Mouse (Mus musculus) intestine, embryonic 14.5 days (tissue): ENCODE data around the gene Lgmn. TPM values are rescaled to one million over a fixed set of nuclear protein-coding genes. Genes with fewer than 3 reads are reported as not detected.

Experiments used
- ATAC-seq: fragments of 200-750 bp; cut with Nextera tagmentation; replicated peaks from 2 replicates; pipeline ENCODE4 v1.8.0; 2017; ENCODE audit warnings: low read depth, moderate number of reproducible peaks, moderate TSS enrichment, moderate library complexity; ENCODE audit not compliant: low FRiP score, low TSS enrichment
- DNase-seq: peaks from one replicate; pipeline ENCODE4 v3.0.0-alpha.2; 2018; ENCODE audit warnings: low spot score
- H3K27ac ChIP-seq: fragments of 300-500 bp; sonication (generic); 2 replicates; pipeline ENCODE4 v1.5.1; 2014; ENCODE audit warnings: low read depth, mild to moderate bottlenecking, control low read depth
- H3K27me3 ChIP-seq: fragments of 300-500 bp; sonication (generic); replicated peaks from 2 replicates; pipeline ENCODE4 v1.6.1; 2014; ENCODE audit warnings: low read length, control low read depth; ENCODE audit not compliant: control insufficient read depth, insufficient read depth
- H3K36me3 ChIP-seq: fragments of 300-500 bp; sonication (generic); 2 replicates; pipeline ENCODE4 v1.6.1; 2014; ENCODE audit warnings: low read length, control low read depth; ENCODE audit not compliant: control insufficient read depth, insufficient read depth
- H3K4me1 ChIP-seq: fragments of 300-500 bp; sonication (generic); replicated peaks from 2 replicates; pipeline ENCODE4 v1.6.1; 2014; ENCODE audit warnings: low read length, control low read depth, mixed read lengths; ENCODE audit not compliant: control insufficient read depth, insufficient read depth
- H3K4me2 ChIP-seq: fragments of 300-500 bp; sonication (generic); 2 replicates; pipeline ENCODE4 v1.6.1; 2014; ENCODE audit warnings: low read length
- H3K4me3 ChIP-seq: fragments of 300-500 bp; sonication (generic); 2 replicates; pipeline ENCODE4 v1.5.1; 2014; ENCODE audit warnings: low read depth, low read length, control low read depth, mixed read lengths
- H3K9ac ChIP-seq: fragments of 300-500 bp; sonication (generic); 2 replicates; pipeline ENCODE4 v1.6.1; 2014; ENCODE audit warnings: mild to moderate bottlenecking, low read length
- H3K9me3 ChIP-seq: fragments of 300-500 bp; sonication (generic); 2 replicates; pipeline ENCODE4 v1.6.1; 2016; ENCODE audit warnings: low read length, control low read depth; ENCODE audit not compliant: control insufficient read depth
- WGBS: fragments of 180-500 bp; shearing (Covaris S2); extraction: QIAGEN DNeasy Blood & Tissue Kit; methylation state at CpG from one replicate; pipeline ENCODE4 v1.1.7; 2014; 5-methylcytosine and 5-hydroxymethylcytosine counted together
- polyA plus RNA-seq: library from polyadenylated mRNA; unstranded; fragments of >200 nt; fragmentation: Nextera tagmentation; extraction: Ambion mirVana; gene quantifications from 2 replicates; pipeline ENCODE4 v1.2.1, GENCODE M21; 2014

Gene Lgmn
- polyA plus RNA-seq, 1 experiment from 2014 or later, result 79.6 TPM

DNA sequence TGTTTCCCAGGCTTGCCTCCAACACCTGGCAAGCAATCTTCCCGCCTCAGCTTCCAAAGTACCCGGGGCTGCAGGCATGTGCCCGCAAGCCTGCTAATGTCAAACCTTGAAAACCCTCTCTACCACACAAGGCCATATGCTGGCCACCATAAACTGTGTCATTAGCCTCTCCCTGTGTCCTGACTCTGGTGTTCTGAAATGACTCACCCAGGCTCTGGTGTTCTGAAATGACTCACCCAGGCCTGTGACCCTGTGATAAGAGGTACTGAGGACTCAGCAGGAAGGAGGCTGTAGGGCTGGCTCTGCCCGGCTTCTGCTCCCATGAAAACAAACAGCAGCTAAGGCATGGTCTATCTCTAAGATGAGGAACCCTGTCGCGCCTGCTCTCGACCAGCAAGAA, 13.3 kb downstream of the Lgmn start:
- 94% methylated on average over 7 of the region's 7 CpGs for WGBS
- Histone ChIP-seq H3K36me3 (0 out of 2 replicates have a peak, but pooled peaks cover 4% of the 10 kb centered on the region), H3K4me2 (no peak overlapping the region), H3K27ac (no peak overlapping the region), H3K9me3 (no peaks in the 10 kb centered on the region), H3K27me3 (no peaks in the 10 kb centered on the region), H3K4me1 (no peaks in the 10 kb centered on the region), H3K9ac (no peak overlapping the region), H3K4me3 (no peak overlapping the region)
- DNase-seq (no peak), ATAC-seq (no peak)

- Histone ChIP-seq H3K4me3 (no peak overlapping the region), H3K36me3 (0 out of 2 replicates have a peak, but pooled peaks cover 4% of the 10 kb centered on the region), H3K27ac (no peak overlapping the region), H3K27me3 (no peaks in the 10 kb centered on the region), H3K9ac (no peak overlapping the region), H3K4me2 (no peak overlapping the region), H3K9me3 (no peaks in the 10 kb centered on the region), H3K4me1 (no peaks in the 10 kb centered on the region)
- DNase-seq, result no peak
- ATAC-seq, result no peak
- WGBS, result 80% methylated on average over 4 of the region's 4 CpGs
Measured at GRCm38 (mm10) chr12:102425048-102425578, 14.5 kb downstream of the Lgmn start.

DNA sequence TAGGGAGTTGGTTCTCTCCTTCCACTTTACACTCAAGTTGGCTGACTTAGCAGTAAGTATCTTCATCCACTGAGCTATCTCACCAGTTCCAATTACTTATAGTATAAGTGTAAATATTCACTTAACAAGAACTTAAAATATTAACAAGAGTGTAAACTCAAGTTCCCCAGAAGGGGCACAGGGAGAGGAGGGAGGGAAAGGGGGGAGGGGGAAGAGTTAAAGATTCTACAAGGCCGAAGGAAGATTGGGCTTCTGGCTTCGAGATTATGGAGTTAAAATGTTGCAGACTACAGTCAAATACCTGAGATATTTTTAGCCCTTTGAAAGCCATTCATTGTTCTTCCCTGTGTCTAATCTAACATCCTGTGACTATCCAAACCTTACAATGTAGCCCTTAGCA, 15.2 kb downstream of the Lgmn start:
- Histone ChIP-seq H3K4me3 (no peak overlapping the region), H3K9ac (no peak overlapping the region), H3K27me3 (no peaks in the 10 kb centered on the region), H3K9me3 (no peaks in the 10 kb centered on the region), H3K4me2 (no peak overlapping the region), H3K36me3 (0 out of 2 replicates have a peak, but pooled peaks cover 4% of the 10 kb centered on the region), H3K27ac (no peak overlapping the region), H3K4me1 (no peaks in the 10 kb centered on the region)
- WGBS, result 46% methylated on average over 2 of the region's 2 CpGs
- no peak for DNase-seq
- ATAC-seq, result no peak

GRCm38 (mm10) chr12:102423625-102424024, 16.0 kb downstream of the Lgmn start:
- Histone ChIP-seq H3K4me3 (no peak overlapping the region), H3K4me2 (no peak overlapping the region), H3K4me1 (no peaks in the 10 kb centered on the region), H3K36me3 (0 out of 2 replicates have a peak, but pooled peaks cover 4% of the 10 kb centered on the region), H3K27me3 (no peaks in the 10 kb centered on the region), H3K9me3 (no peaks in the 10 kb centered on the region), H3K27ac (no peak overlapping the region), H3K9ac (no peak overlapping the region)
- ATAC-seq (no peak), DNase-seq (no peak)
- WGBS, result 91% methylated on average over 8 of the region's 8 CpGs

DNA sequence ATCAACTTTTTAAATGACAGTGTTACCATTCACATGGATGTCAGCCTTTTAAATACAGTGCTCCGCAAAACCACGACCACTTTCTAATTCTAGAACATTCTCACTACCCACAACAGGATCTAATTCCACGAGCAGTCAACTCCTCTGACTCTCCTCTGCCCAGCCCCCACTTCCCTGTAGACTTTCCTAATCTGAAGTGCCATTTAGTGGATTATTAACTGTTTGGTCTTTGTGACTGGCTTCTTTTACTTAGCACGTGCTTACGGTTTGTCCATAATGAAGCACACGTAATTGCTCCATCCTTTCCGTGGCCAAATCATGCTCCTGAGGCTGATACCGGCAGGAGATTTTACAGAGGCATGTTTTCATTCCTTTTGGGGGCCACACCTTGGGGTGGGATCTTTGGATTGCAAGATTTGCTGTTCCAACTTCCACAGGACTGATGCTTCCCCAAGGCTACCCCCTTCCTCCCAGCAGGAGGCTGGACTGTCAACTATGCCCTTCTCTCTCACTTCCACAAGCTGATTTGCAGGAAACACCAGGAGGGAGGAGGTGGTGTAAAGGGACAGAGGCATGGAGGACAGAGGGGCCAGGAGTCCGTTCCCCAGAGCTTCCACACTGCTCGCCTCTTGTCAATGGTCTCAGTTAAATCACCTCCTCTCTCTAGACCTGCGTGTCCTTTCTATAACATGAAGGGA, 16.8 kb downstream of the Lgmn start:
- DNase-seq, result no peak
- no peak for ATAC-seq
- Histone ChIP-seq H3K36me3 (0 out of 2 replicates have a peak, but pooled peaks cover 4% of the 10 kb centered on the region), H3K4me3 (no peak overlapping the region), H3K4me2 (no peak overlapping the region), H3K9me3 (no peaks in the 10 kb centered on the region), H3K4me1 (no peaks in the 10 kb centered on the region), H3K27me3 (no peaks in the 10 kb centered on the region), H3K27ac (no peak overlapping the region), H3K9ac (no peak overlapping the region)
- WGBS, result 86% methylated on average over 11 of the region's 11 CpGs

DNA sequence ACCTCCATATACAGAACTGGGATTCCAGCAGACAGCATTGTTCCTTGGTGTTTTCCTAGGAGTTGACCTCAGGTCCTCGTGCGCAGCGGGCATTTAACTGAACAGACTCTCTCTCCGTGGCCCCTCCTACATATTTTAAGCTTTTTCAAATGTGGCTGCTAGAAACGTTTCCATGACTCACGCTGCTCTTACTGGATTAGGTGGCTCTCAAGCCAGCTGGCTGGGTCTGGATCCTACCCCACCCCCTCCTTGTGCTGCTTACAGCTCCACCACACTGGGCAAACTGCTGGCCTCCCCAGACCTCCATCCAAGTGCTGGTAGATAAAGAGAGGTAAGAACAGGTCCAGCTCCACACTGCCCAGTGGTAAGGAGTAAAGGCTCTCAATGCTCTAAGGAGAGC, 17.5 kb downstream of the Lgmn start:
- Histone ChIP-seq H3K4me1 (no peaks in the 10 kb centered on the region), H3K4me2 (no peak overlapping the region), H3K9ac (no peak overlapping the region), H3K27me3 (no peaks in the 10 kb centered on the region), H3K9me3 (no peaks in the 10 kb centered on the region), H3K36me3 (0 out of 2 replicates have a peak, but pooled peaks cover 4% of the 10 kb centered on the region), H3K4me3 (no peak overlapping the region), H3K27ac (no peak overlapping the region)
- 69% methylated on average over 6 of the region's 6 CpGs for WGBS
- no peak for DNase-seq
- ATAC-seq, result no peak

DNA sequence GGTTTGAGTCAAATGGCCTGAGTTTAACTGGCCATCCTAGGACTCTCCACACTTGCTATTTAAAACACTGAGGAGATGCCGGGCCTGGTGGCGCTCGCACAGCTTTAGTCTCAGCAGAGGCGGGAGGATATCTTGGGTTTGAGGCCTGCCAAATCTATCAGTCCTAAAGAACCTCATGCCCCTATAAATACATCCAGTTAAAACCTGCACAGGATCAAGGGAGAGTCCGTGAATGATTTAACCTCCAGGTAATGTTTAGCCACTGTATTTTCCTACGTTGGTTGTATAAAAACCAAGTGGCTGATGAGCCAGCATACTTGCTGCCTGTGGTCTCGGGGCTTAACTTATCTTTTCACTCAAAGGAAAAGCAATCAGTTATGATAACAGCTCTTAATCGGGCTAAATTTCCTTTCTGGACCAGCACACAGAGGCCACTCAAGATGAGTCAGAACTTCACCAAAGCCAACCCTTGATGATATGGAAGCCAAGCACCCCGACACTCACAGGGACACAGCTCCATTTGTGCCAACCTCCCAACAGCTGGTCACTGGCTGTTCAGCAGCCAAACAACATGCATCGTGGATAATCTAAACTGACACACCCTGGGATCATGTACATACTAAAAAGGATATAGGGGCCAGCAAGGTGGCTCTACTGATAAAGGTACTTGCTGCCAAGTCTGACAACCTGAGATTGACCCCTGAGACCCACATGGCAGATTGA, 19.3 kb downstream of the Lgmn start:
- no peak overlapping the region for H3K27ac ChIP-seq
- H3K36me3 ChIP-seq, result 0 out of 2 replicates have a peak, but pooled peaks cover 4% of the 10 kb centered on the region
- no peaks in the 10 kb centered on the region for H3K9me3 ChIP-seq
- no peak overlapping the region for H3K4me2 ChIP-seq
- WGBS, result 70% methylated on average over 10 of the region's 10 CpGs
- no peak overlapping the region for H3K9ac ChIP-seq
- no peak for DNase-seq
- no peak overlapping the region for H3K4me3 ChIP-seq
- no peaks in the 10 kb centered on the region for H3K27me3 ChIP-seq
- ATAC-seq, result 0 out of 2 replicates have a peak, but pooled peaks have one; percentile 25
- H3K4me1 ChIP-seq, result no peaks in the 10 kb centered on the region

GRCm38 (mm10) chr12:102419544-102419943, 20.1 kb downstream of the Lgmn start:
- H3K9ac ChIP-seq, result no peak overlapping the region
- ATAC-seq (no peak), DNase-seq (no peak)
- H3K4me1 ChIP-seq, result no peaks in the 10 kb centered on the region
- H3K27ac ChIP-seq, result no peak overlapping the region
- no peak overlapping the region for H3K4me3 ChIP-seq
- no peaks in the 10 kb centered on the region for H3K9me3 ChIP-seq
- H3K4me2 ChIP-seq, result no peak overlapping the region
- no peaks in the 10 kb centered on the region for H3K27me3 ChIP-seq
- 0 out of 2 replicates have a peak, but pooled peaks cover 4% of the 10 kb centered on the region for H3K36me3 ChIP-seq
- 83% methylated on average over 3 of the region's 3 CpGs for WGBS
